Mouse (Mus musculus): ENCODE data around the gene Txnrd3.

- TF ChIP-seq CHD2 (IDR thresholded peaks at IDR 0.05; ENCODE audit: low read length) (no peak), CTCF (conservative IDR thresholded peaks at IDR 0.05 in 1 of 2, IDR thresholded peaks at IDR 0.05 in 1 of 2; ENCODE audit: low read depth in 2 of 2, low read length in 2 of 2) (no peak), BHLHE40 (IDR thresholded peaks at IDR 0.05; ENCODE audit: low read depth, low read length) (no peak), POLR2A (IDR thresholded peaks at IDR 0.05; ENCODE audit: low read depth, low read length) (no peak), SIN3A (IDR thresholded peaks at IDR 0.05; ENCODE audit: low read length) (no peak), USF1 (IDR thresholded peaks at IDR 0.05; ENCODE audit: low read depth, low read length) (no peak)
Measured at GRCm38 (mm10) chr6:89673135-89673780, 29.5 kb downstream of the Txnrd3 start.

All from CH12.LX (cell line).